Mouse (Mus musculus) intestine, postnatal 0 days (tissue): Measurements from ENCODE around the gene Pik3r1. TPM values are rescaled to one million over a fixed set of nuclear protein-coding genes. Genes with fewer than 3 reads are reported as not detected.

ENCODE experiments used
- ATAC-seq: fragments of 200-750 bp; cut with Nextera tagmentation; 2 replicates; pipeline ENCODE4 v1.8.0; 2017; ENCODE audit warnings: mild to moderate bottlenecking, moderate TSS enrichment, moderate library complexity
- H3K27ac ChIP-seq: fragments of 300-500 bp; sonication (generic); 2 replicates; pipeline ENCODE4 v1.5.1; 2014; ENCODE audit warnings: mild to moderate bottlenecking, low read depth, low read length, moderate library complexity
- H3K27me3 ChIP-seq: fragments of 300-500 bp; sonication (generic); replicated peaks from 2 replicates; pipeline ENCODE4 v1.6.1; 2014; ENCODE audit warnings: low read length, mixed read lengths; ENCODE audit not compliant: control insufficient read depth, insufficient read depth
- H3K36me3 ChIP-seq: fragments of 300-500 bp; sonication (generic); 2 replicates; pipeline ENCODE4 v1.6.1; 2014; ENCODE audit warnings: mild to moderate bottlenecking, moderate library complexity; ENCODE audit not compliant: control insufficient read depth, insufficient read depth
- H3K4me1 ChIP-seq: fragments of 300-500 bp; sonication (generic); replicated peaks from 2 replicates; pipeline ENCODE4 v1.6.1; 2014; ENCODE audit warnings: antibody characterized with exemption, low read length, mixed read lengths; ENCODE audit not compliant: control insufficient read depth, insufficient read depth
- H3K4me2 ChIP-seq: fragments of 300-500 bp; sonication (generic); replicated peaks from 2 replicates; pipeline ENCODE4 v1.6.1; 2014; ENCODE audit warnings: low read depth, mild to moderate bottlenecking, moderate library complexity
- H3K4me3 ChIP-seq: fragments of 300-500 bp; sonication (generic); 2 replicates; pipeline ENCODE4 v1.5.1; 2014; ENCODE audit warnings: low read depth, low read length
- H3K9ac ChIP-seq: fragments of 300-500 bp; sonication (generic); 2 replicates; pipeline ENCODE4 v1.6.1; 2014; ENCODE audit warnings: mild to moderate bottlenecking, low read depth, low read length
- H3K9me3 ChIP-seq: fragments of 300-500 bp; sonication (generic); 2 replicates; pipeline ENCODE4 v1.6.1; 2016; ENCODE audit warnings: mixed run types; ENCODE audit not compliant: control insufficient read depth
- CTCF ChIP-seq: sonication (generic); IDR thresholded peaks from 2 replicates; pipeline ENCODE4 v1.5.1; 2016; ENCODE audit warnings: low read depth, mild to moderate bottlenecking, control low read depth, antibody characterized with exemption, moderate library complexity
- WGBS: fragments of 180-500 bp; shearing (Covaris S2); extraction: QIAGEN DNeasy Blood & Tissue Kit; methylation state at CpG from one replicate; pipeline ENCODE4 v1.1.7; 2014; 5-methylcytosine and 5-hydroxymethylcytosine counted together
- polyA plus RNA-seq: library from polyadenylated mRNA; unstranded; fragments of >200 nt; fragmentation: Nextera tagmentation; extraction: Ambion mirVana; gene quantifications from 2 replicates; pipeline ENCODE4 v1.2.1, GENCODE M21; 2015

Gene Pik3r1
- polyA plus RNA-seq, 1 experiment from 2014 or later: 14.7 TPM

DNA sequence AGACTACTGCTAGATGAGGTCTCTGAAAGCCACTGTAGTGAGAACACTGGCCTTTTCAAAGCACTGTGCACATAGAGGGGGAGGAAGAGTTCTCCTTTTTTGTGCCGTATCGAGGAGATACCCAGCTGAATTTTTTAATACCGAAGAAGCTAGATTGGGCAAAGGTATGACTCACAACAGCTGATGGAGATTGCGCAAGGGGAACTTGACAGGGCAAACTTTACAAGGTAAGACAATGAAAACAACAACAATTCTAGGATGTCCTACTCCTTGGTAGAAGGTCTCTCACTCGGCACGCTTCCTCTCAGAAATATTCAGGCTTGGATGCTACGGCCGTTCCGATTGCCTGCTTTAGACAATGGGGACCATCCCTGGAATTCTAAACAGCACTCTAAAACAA, 55.9 kb downstream of the Pik3r1 start:
- WGBS: 88% methylated on average over 9 of the region's 9 CpGs
- no peak for ATAC-seq
- H3K36me3 ChIP-seq: peaks cover 18% of the 10 kb centered on the region
- H3K4me3 ChIP-seq: no peak overlapping the region
- no peaks in the 10 kb centered on the region for H3K27me3 ChIP-seq
- H3K9ac ChIP-seq: no peak overlapping the region
- H3K27ac ChIP-seq: no peak overlapping the region
- no peaks in the 10 kb centered on the region; the same call in 1 of the 2 replicates for H3K4me1 ChIP-seq
- no peak overlapping the region for H3K4me2 ChIP-seq
- no peak for TF ChIP-seq CTCF
- H3K9me3 ChIP-seq: no peaks in the 10 kb centered on the region

DNA sequence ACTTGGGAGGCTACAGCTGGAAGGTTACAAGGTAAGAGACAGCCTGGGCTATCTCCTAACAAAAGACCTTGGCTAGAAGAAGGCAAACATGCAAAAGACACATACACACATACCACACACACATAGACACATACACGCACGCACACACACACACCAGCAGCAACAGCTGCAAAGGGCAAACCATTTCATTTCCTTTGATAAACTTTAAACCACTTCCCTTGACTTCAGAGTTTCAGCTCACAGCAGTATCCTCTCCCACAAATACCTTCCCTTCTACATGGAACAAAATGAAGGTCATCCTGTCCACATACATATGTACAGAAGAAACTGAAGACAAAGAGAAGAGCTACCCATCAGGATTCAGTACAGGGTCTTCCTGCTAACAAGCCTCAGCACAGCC, 56.7 kb downstream of the Pik3r1 start:
- ATAC-seq: no peak
- 88% methylated on average over 2 of the region's 2 CpGs for WGBS
- Histone ChIP-seq H3K36me3 (peaks cover 21% of the 10 kb centered on the region), H3K27me3 (no peaks in the 10 kb centered on the region), H3K9me3 (no peaks in the 10 kb centered on the region), H3K27ac (no peak overlapping the region), H3K9ac (no peak overlapping the region), H3K4me1 (no peaks in the 10 kb centered on the region; the same call in 1 of the 2 replicates), H3K4me2 (no peak overlapping the region), H3K4me3 (no peak overlapping the region)
- TF ChIP-seq CTCF: no peak

DNA sequence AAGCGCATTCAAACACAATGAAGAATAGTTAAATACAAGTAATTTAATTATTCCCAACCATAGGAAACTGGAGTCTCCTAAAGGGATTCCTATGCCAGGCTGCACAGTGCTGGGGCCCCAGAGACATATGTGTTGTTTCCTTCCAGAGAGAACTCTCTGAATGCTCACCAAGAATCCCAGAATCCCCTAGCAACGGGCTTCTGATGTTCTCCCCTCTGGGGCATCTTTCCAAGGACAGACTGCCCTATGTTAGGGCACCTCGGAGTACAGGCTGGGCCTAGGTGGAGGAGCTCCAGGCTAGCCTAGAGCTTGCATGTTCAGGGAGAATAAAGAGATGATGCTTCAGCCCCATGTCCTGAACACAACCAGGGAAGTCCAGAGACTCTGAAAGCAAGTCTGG, 58.2 kb downstream of the Pik3r1 start:
- no peak for TF ChIP-seq CTCF
- WGBS: 81% methylated on average over 3 of the region's 3 CpGs
- H3K36me3 ChIP-seq: peaks cover 33% of the 10 kb centered on the region

DNA sequence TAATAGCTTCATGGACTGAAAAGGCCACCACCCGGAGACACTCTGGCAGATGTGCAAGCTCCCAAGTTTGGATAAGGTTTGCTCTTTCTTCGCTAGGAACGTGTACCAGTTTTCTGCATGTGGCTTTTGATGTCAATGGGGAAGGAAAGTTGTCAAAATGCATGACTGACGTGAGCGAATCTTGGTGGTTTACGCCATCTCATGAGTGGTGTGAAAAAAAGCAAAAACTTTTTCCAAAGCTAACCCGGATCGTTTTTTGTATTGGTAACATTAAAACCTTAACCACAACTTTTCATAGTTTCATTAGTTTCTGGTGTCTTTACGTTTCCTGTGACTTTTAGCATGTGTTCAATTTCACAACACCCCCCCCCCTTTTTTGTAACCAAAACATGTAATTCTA, 60.8 kb downstream of the Pik3r1 start:
- H3K27me3 ChIP-seq: no peaks in the 10 kb centered on the region
- ATAC-seq: no peak
- H3K4me2 ChIP-seq: no peak overlapping the region
- H3K9me3 ChIP-seq: no peaks in the 10 kb centered on the region
- no peak overlapping the region for H3K27ac ChIP-seq
- no peaks in the 10 kb centered on the region; the same call in 1 of the 2 replicates for H3K4me1 ChIP-seq
- 91% methylated on average over 9 of the region's 9 CpGs for WGBS
- H3K4me3 ChIP-seq: no peak overlapping the region
- no peak for TF ChIP-seq CTCF
- no peak overlapping the region for H3K9ac ChIP-seq
- peaks cover 47% of the 10 kb centered on the region for H3K36me3 ChIP-seq

More for the DNA sequence above, 58.2 kb downstream of the Pik3r1 start:
- no peak overlapping the region for H3K27ac ChIP-seq
- no peaks in the 10 kb centered on the region for H3K27me3 ChIP-seq
- no peak overlapping the region for H3K4me3 ChIP-seq
- no peak overlapping the region for H3K4me2 ChIP-seq
- no peaks in the 10 kb centered on the region; the same call in 1 of the 2 replicates for H3K4me1 ChIP-seq
- H3K9ac ChIP-seq: no peak overlapping the region
- no peaks in the 10 kb centered on the region for H3K9me3 ChIP-seq
- ATAC-seq: no peak

DNA sequence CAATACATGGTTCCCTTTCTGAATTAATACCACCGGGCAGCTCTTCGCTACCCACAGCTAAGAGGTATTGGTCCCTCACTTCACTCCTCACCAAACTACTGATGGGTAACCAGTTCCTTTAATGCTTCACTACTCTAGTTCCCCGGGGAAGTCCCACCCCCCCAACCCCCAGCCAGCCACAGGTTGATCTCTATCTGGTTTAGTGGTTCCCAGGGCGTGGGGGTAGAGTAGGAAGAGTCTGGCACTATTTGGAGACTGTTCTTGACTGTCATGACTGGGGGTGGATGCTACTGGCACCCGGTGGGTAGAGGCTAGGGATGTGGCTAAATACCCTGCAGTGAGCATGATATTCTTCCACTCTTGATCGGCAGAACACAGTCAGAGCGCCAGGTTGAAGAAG, 61.6 kb downstream of the Pik3r1 start:
- H3K36me3 ChIP-seq: peaks cover 55% of the 10 kb centered on the region
- H3K9me3 ChIP-seq: no peaks in the 10 kb centered on the region
- no peaks in the 10 kb centered on the region for H3K27me3 ChIP-seq
- no peaks in the 10 kb centered on the region for H3K4me1 ChIP-seq
- 90% methylated on average over 7 of the region's 7 CpGs for WGBS
- no peak for TF ChIP-seq CTCF
- H3K4me2 ChIP-seq: no peak overlapping the region
- ATAC-seq: no peak
- no peak overlapping the region for H3K27ac ChIP-seq
- H3K9ac ChIP-seq: no peak overlapping the region
- no peak overlapping the region for H3K4me3 ChIP-seq

DNA sequence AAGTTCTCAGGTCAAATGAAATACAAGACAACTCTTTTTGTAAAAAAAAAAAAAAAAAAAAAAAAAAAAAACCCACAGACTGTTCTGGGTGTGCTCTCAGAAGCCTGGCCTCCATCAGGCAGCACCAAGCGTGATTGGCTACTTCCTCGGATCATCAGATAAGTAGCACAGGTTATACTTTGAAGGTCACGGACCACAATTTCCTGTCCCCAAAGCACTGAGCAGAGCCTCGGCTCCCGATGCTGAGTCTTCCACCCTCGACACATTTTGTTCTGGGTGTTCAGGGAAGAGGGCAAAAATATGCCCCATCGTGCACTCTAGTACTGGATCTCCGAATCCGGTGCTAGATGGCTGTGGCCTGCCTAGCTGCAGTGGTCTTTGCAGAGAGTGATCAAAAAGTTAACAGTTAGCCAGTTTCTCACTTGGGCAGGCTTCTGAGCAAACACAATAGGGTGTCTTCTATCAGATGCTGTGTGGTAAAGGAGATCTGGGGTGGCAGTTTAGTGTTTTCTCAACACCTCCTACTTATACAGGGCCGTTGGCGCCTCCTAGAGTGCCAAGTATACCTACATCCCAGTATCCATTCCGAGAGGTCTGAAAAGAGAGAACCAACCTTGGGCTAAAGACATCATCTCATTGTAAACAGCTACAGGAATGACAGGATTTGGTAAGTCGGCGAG, 65.8 kb downstream of the Pik3r1 start:
- ATAC-seq: no peak
- peaks cover 66% of the 10 kb centered on the region for H3K36me3 ChIP-seq
- H3K27me3 ChIP-seq: no peaks in the 10 kb centered on the region
- H3K4me2 ChIP-seq: no peak overlapping the region
- no peak overlapping the region for H3K27ac ChIP-seq
- H3K4me3 ChIP-seq: no peak overlapping the region
- 87% methylated on average over 14 of the region's 14 CpGs for WGBS
- no peaks in the 10 kb centered on the region for H3K4me1 ChIP-seq
- no peaks in the 10 kb centered on the region for H3K9me3 ChIP-seq
- no peak for TF ChIP-seq CTCF
- H3K9ac ChIP-seq: no peak overlapping the region
